Mouse (Mus musculus) myocyte (in vitro differentiated cells): ENCODE measurements around the gene Bcl2. TPM values are rescaled to one million over a fixed set of nuclear protein-coding genes. Genes with fewer than 3 reads are reported as not detected.

Source experiments
- H3K27me3 ChIP-seq: one replicate; pipeline ENCODE4 v1.6.1; 2011; ENCODE audit not compliant: control insufficient read depth, insufficient read depth, insufficient read length
- H3K36me3 ChIP-seq: one replicate; pipeline ENCODE4 v1.6.1; 2011; ENCODE audit not compliant: control insufficient read depth, insufficient read depth
- H3K4me2 ChIP-seq: one replicate; pipeline ENCODE4 v1.6.1; 2011; ENCODE audit warnings: low read depth, control low read depth
- H3K4me3 ChIP-seq: one replicate; pipeline ENCODE4 v1.5.1; 2011; ENCODE audit warnings: mild to moderate bottlenecking, control low read depth, moderate library complexity
- H3K79me2 ChIP-seq: one replicate; pipeline ENCODE4 v1.6.1; 2011; ENCODE audit not compliant: control insufficient read depth, insufficient read depth
- H3ac ChIP-seq: one replicate; pipeline ENCODE4 v1.6.1; 2011; ENCODE audit not compliant: control insufficient read depth, insufficient read length
- CEBPB ChIP-seq: IDR thresholded peaks from 2 replicates; pipeline ENCODE4 v1.6.1; 2011; ENCODE audit warnings: mild to moderate bottlenecking, moderate library complexity; ENCODE audit not compliant: poor library complexity, insufficient read depth, severe bottlenecking
- E2F4 ChIP-seq: IDR thresholded peaks from one replicate; pipeline ENCODE4 v1.6.1; 2011; ENCODE audit warnings: mild to moderate bottlenecking, control low read depth, moderate library complexity; ENCODE audit not compliant: insufficient read depth
- MAX ChIP-seq: IDR thresholded peaks from one replicate; pipeline ENCODE4 v1.6.1; 2011; ENCODE audit warnings: low read depth, mild to moderate bottlenecking, control low read depth
- MYOD1 ChIP-seq, 3 experiments: IDR thresholded peaks; one replicate each; pipeline ENCODE4 v1.6.1; 2011; ENCODE audit warnings: control low read depth in 2 of 3, low read depth in 2 of 3, mild to moderate bottlenecking in 2 of 3, moderate library complexity in 1 of 3; ENCODE audit not compliant: insufficient read length in 2 of 3, control insufficient read depth in 1 of 3
- MYOG ChIP-seq, 3 experiments: IDR thresholded peaks; one replicate each; pipeline ENCODE4 v1.6.1; 2011; ENCODE audit warnings: control low read depth in 2 of 3, low read depth in 2 of 3, mild to moderate bottlenecking in 2 of 3; ENCODE audit not compliant: insufficient read length in 2 of 3, control insufficient read depth in 1 of 3, insufficient read depth in 1 of 3
- POLR2A ChIP-seq: IDR thresholded peaks from one replicate; pipeline ENCODE4 v1.6.1; 2011; ENCODE audit warnings: low read depth, mild to moderate bottlenecking, control low read depth, moderate library complexity; ENCODE audit not compliant: insufficient read length
- POLR2AphosphoS2 ChIP-seq: IDR thresholded peaks from one replicate; pipeline ENCODE4 v1.6.1; 2011; ENCODE audit warnings: low read depth, control low read depth; ENCODE audit not compliant: insufficient read length
- REST ChIP-seq: IDR thresholded peaks from one replicate; pipeline ENCODE4 v1.6.1; 2011; ENCODE audit warnings: mild to moderate bottlenecking, control low read depth, moderate library complexity; ENCODE audit not compliant: insufficient read depth, insufficient read length
- SRF ChIP-seq: IDR thresholded peaks from one replicate; pipeline ENCODE4 v1.6.1; 2011; ENCODE audit warnings: low read depth; ENCODE audit not compliant: control insufficient read depth, insufficient read length
- TCF12 ChIP-seq: IDR thresholded peaks from one replicate; pipeline ENCODE4 v1.6.1; 2011; ENCODE audit warnings: mild to moderate bottlenecking, control low read depth; ENCODE audit not compliant: poor library complexity, insufficient read depth, severe bottlenecking
- TCF3 ChIP-seq: IDR thresholded peaks from one replicate; pipeline ENCODE4 v1.6.1; 2011; ENCODE audit warnings: low read depth, control low read depth; ENCODE audit not compliant: insufficient read length
- USF1 ChIP-seq: IDR thresholded peaks from one replicate; pipeline ENCODE4 v1.6.1; 2011; ENCODE audit warnings: low read depth, mild to moderate bottlenecking, control low read depth, moderate library complexity
- polyA plus RNA-seq: library from polyadenylated mRNA; unstranded; fragments of >200 nt; fragmentation: generic; extraction: Trizol; gene quantifications from one replicate; pipeline ENCODE4 v1.2.1, GENCODE M21; 2012; ENCODE audit warnings: missing spikeins

Bcl2 gene
- polyA plus RNA-seq, 1 experiment, result 1.9 TPM

DNA sequence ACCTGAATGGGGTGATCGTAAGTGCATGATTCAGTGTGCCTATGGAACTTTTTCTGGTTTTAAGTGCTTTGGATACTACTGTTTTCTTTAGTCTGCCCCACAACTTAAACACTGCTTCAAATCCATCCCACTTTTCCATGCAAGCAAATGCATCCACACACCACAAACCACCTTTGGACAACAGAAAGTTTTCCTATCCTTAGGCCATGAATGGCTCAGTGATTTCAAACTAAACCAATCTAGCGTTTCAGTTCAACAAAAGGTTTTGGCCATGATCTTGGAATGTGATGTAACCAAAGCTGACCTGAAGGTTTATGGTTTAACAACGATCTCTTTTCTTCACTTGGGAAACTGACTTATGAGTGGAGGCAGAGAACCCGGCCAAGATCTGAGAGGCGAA lies 51.6 kb downstream of the Bcl2 start:
- Histone ChIP-seq H3K4me3 (no peak overlapping the region), H3K4me2 (no peak overlapping the region), H3K36me3 (no peaks in the 10 kb centered on the region), H3ac (no peak overlapping the region), H3K27me3 (no peaks in the 10 kb centered on the region), H3K79me2 (no peaks in the 10 kb centered on the region)
- TF ChIP-seq POLR2AphosphoS2 (no peak), MAX (no peak), USF1 (no peak), TCF3 (no peak), POLR2A (no peak), MYOD1 (IDR thresholded peaks at IDR 0.05; ENCODE audit: control insufficient read depth in 1 of 3, insufficient read length in 2 of 3, low read depth in 2 of 3) (no peak), SRF (no peak), CEBPB (no peak)

- H3K4me3 ChIP-seq, result no peak overlapping the region
- H3K79me2 ChIP-seq, result no peaks in the 10 kb centered on the region
Observed at GRCm38 (mm10) chr1:106658293-106658847, 55.7 kb downstream of the Bcl2 start.

DNA sequence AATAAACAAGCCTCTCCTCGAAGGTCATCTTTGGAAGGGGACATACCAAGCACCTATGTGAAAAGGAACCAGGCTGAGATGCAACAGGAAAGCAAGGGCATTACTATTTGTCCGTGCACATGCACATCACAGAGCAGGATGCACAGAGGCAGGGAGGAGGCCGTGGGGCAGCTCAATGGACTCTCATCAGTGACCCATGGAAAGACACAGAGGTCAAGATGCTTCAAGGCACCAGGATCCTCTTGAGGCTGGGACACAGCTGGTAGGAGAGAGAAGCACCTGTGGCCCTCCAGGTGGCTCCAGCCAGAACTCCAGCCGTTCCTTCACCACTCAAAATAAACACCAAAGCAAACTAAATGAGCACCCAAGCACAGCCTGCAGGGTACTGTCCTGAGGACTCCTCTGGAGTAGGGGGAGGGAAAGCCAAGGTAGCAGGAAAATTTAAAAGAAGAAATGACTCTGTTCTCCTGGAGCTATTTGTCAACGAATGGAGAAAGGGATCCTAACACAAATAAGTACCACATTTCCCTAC lies 57.8 kb downstream of the Bcl2 start:
- Histone ChIP-seq H3ac (no peak overlapping the region), H3K27me3 (no peaks in the 10 kb centered on the region), H3K4me3 (no peak overlapping the region), H3K4me2 (no peak overlapping the region), H3K79me2 (no peaks in the 10 kb centered on the region), H3K36me3 (no peaks in the 10 kb centered on the region)
- TF ChIP-seq MYOD1 (IDR thresholded peaks at IDR 0.05; ENCODE audit: control insufficient read depth in 1 of 3, insufficient read length in 2 of 3, low read depth in 2 of 3), result no peak
- no peak for TF ChIP-seq MYOG (IDR thresholded peaks at IDR 0.05; ENCODE audit: control insufficient read depth in 1 of 3, insufficient read depth in 1 of 3, insufficient read length in 2 of 3, low read depth in 2 of 3)
- no peak for TF ChIP-seq CEBPB
- no peak for TF ChIP-seq REST
- TF ChIP-seq POLR2A, result no peak
- TF ChIP-seq E2F4, result no peak
- TF ChIP-seq TCF3, result no peak
- TF ChIP-seq POLR2AphosphoS2, result no peak
- TF ChIP-seq MAX, result no peak
- no peak for TF ChIP-seq USF1
- no peak for TF ChIP-seq TCF12

More at GRCm38 (mm10) chr1:106658293-106658847, 55.7 kb downstream of the Bcl2 start:
- Histone ChIP-seq H3K4me2 (no peak overlapping the region), H3K36me3 (no peaks in the 10 kb centered on the region), H3K27me3 (no peaks in the 10 kb centered on the region), H3ac (no peak overlapping the region)
- TF ChIP-seq POLR2A, result no peak
- TF ChIP-seq TCF12, result no peak

GRCm38 (mm10) chr1:106654254-106654653 lies 59.8 kb downstream of the Bcl2 start:
- H3ac ChIP-seq, result no peak overlapping the region
- no peak overlapping the region for H3K4me3 ChIP-seq
- no peaks in the 10 kb centered on the region for H3K79me2 ChIP-seq
- no peak for TF ChIP-seq USF1
- H3K4me2 ChIP-seq, result no peak overlapping the region
- H3K27me3 ChIP-seq, result no peaks in the 10 kb centered on the region
- H3K36me3 ChIP-seq, result no peaks in the 10 kb centered on the region

DNA sequence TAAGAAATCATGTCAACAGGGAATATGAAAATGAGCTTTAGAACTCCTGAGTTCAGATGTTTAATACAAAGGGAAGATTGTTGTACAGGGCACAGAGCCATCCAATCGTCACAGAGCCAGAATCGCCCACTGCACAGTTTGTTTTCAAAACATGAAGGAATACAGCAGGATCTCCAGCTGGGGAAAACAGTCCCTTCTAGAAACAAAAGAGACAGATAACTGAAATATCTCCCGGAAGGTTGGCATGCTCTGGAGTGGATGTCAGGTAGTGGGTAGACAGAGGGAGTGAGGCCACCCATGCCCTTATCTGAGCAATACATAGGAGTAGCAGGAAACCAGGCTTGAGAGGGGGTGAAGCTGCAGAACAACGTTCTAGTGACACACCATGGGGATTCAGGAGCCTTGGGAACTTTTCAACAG lies 60.6 kb downstream of the Bcl2 start:
- no peak for TF ChIP-seq CEBPB
- TF ChIP-seq POLR2A, result no peak
- TF ChIP-seq MYOG (IDR thresholded peaks at IDR 0.05; ENCODE audit: control insufficient read depth in 1 of 3, insufficient read depth in 1 of 3, insufficient read length in 2 of 3, low read depth in 2 of 3), result no peak
- no peak for TF ChIP-seq MYOD1 (IDR thresholded peaks at IDR 0.05; ENCODE audit: control insufficient read depth in 1 of 3, insufficient read length in 2 of 3, low read depth in 2 of 3)
- no peak for TF ChIP-seq MAX
- no peak for TF ChIP-seq TCF3
- no peak for TF ChIP-seq USF1
- no peak for TF ChIP-seq E2F4
- no peak for TF ChIP-seq REST
- Histone ChIP-seq H3K4me3 (no peak overlapping the region), H3K79me2 (no peaks in the 10 kb centered on the region), H3K36me3 (no peaks in the 10 kb centered on the region), H3ac (no peak overlapping the region), H3K4me2 (no peak overlapping the region), H3K27me3 (no peaks in the 10 kb centered on the region)

- Histone ChIP-seq H3K4me2 (no peak overlapping the region), H3K27me3 (no peaks in the 10 kb centered on the region), H3K36me3 (no peaks in the 10 kb centered on the region), H3K4me3 (no peak overlapping the region), H3ac (no peak overlapping the region), H3K79me2 (no peaks in the 10 kb centered on the region)
- TF ChIP-seq POLR2A (no peak), MYOG (IDR thresholded peaks at IDR 0.05; ENCODE audit: control insufficient read depth in 1 of 3, insufficient read depth in 1 of 3, insufficient read length in 2 of 3, low read depth in 2 of 3) (no peak), SRF (no peak), REST (no peak), POLR2AphosphoS2 (no peak), TCF3 (no peak), MAX (no peak), CEBPB (no peak), TCF12 (no peak), USF1 (no peak), MYOD1 (IDR thresholded peaks at IDR 0.05; ENCODE audit: control insufficient read depth in 1 of 3, insufficient read length in 2 of 3, low read depth in 2 of 3) (no peak), E2F4 (no peak)
Observed at GRCm38 (mm10) chr1:106651211-106651610, 62.9 kb downstream of the Bcl2 start.
